Mouse (Mus musculus) c-Kit-negative CD71-positive TER-119-positive erythroid progenitor cells, embryonic 14.5 days (primary cell): ENCODE measurements around the gene Rps28.

Source experiments
- DNase-seq: peaks from one replicate; pipeline ENCODE4 v3.0.0-alpha.2; 2013; ENCODE audit warnings: low read depth, low spot score

The Rps28 gene

DNA sequence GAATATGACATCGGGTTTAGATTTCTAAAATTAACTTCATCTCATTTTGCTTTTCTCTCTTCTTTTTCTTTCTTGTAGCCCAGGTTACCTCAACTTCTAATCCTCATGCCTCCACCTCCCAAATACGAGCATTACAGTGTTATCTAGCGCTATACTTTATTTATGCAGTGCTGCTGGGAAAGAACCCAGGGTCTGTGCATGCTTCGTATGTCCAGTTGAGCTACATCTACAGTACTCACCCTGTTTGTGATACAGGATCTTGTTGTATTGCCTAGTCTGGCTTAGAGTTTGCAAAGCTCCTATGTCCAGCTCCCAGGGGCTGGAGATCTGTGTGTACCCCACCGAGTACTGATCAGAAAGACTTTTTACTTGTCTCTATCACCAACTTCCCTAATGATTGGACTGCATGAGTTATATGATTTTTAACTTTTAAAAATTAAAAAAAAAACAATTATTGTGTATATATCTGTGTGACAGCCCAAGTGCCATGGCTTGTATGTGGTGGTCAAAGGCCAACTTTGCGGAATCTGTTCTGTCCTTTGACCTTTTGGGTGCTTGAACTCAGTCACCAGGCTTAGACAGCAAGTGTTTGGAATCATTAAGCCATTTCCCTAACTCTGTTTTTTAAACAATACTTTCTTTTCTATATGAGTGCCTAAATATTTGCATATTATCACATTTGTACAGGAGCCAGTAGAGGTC is 50.3 kb downstream of the Rps28 start:
- DNase-seq, result no peak

GRCm38 (mm10) chr17:33773426-33773825 is 50.9 kb downstream of the Rps28 start:
- no peak for DNase-seq

GRCm38 (mm10) chr17:33771617-33772016 is 52.7 kb downstream of the Rps28 start:
- DNase-seq, result no peak
